Mouse (Mus musculus) ovary, postnatal 10 days (tissue): Measurements from ENCODE around the gene Tacc2.

Experiments
- DNase-seq: peaks from one replicate; pipeline ENCODE4 v3.0.0; 2022; ENCODE audit warnings: low spot score

The Tacc2 gene

DNA sequence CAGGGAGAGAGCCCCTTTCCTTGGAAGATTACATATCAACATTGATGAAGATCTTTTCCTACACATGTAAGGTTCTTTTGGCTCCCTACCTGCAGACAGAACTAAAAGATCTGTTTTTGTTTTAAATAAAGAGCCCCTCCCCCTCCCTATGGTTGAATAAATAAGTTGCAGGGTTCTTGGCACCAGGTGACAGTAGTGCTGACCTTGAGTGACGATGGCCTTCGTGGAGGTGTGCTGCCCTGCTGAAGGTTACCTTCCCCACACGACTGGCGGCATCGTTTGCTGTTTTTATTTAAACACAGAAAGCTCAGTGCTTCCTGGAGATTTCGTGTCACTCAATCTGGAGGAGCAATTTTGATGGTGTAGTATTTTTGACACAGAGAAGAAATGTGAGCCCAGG is 113.6 kb downstream of the Tacc2 start:
- DNase-seq: no peak

DNA sequence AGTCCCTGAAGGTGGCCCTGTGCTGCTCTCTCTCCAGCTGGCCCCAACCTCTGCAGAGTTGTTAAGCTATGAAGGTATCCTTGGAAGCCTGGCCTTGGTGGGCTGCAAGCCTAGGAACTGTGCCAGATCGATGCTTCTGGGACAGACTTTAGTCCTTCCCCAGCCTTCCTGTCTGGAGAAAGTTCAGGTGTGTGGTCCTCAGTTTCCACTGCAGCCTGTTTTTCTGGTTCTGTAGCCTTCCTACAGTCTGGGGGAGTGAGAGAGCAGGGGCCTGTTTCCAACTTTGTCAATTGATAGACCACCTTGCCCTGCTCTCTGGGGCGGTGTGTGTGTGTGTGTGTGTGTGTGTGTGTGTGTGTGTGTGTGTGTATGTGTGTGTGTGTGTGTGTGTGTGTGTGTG is 114.7 kb downstream of the Tacc2 start:
- DNase-seq: no peak

DNA sequence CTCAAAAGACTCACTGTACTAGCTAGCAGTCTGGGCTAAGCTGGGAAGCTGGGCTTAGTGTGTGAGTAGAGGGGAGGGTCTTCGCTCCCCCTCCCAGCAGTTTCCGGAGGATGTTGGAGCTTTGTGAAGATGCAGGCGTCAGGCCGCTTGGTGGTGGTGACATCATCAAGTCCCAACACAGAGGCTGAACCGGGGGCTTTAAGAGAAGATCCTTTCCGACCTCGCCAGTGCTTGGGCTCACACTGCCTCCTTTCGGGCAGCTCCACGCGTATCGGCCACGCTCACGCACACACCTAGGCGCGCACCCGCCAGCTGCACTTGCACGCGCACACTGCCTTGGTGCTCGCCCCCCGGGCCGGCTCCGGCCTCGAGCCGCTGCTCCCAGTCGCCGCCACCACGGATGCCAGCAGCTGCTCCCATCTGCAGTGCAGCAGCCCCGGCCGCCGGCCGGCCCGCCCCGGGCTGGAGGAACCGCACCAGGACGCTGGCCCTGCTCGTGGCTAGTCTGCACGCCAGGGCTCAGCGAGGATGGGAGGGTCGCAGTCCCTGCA is 115.2 kb downstream of the Tacc2 start:
- peak; percentile 47 for DNase-seq

DNA sequence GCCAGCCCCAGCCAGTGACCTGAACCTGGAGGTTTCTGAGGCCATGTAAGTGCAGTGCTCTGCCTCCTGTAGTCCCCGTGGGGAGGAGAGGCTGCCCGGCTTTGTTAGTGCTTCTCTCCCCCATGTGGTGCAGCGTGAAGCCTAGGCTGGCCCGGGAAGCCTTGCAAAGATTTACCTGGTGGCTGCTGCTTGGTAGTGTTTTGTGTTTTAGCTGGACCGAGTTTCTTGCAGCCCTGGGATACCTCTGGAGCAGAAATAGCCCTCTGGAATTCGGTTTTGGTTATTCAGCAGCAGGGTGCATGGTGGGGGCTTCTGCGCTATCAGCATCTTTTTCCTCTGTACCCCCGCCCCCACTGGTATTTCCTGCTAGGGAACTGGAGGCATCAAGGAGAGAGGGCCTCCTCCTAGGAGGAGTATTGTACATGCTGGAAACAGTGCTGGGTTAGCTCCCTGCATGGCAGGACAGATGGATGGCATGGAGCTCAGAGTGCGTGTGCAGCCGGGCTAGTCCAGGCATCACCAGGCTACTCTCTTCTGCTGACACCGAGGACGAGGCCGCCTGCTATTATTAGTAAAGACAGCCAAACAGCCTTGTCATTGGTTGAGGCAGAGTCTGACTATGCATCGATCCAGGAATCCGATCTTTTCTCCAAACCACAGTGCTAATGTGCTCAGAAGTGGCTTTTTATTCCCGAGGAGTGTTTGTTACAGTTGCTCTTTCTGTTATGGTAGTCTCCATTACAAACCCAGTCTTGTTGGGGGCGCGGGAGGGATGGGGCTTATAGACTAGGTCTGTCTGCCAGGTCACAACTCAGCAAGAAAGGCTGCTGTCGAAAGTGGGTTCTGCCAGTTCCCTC is 115.9 kb downstream of the Tacc2 start:
- peak; percentile 31 for DNase-seq

DNA sequence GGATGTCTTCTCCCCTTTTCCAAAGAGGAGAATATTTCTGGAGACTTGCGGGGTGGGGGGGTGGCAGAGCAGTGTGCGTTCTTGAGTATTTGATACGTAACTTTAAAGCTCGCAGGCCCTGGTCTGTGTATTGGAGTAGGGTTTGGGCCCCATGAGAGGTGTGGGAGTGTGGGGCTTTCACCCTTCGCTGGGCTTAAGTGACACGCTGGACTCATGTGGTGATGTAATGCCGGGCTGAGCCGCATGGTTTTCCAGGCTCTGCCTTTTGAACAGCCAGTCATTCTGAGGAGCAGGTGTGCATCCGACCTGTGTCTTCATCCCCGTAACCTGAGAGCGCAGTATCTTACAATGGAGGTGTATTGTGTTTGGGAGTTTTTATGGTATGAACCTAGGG is 116.6 kb downstream of the Tacc2 start:
- DNase-seq: no peak

DNA sequence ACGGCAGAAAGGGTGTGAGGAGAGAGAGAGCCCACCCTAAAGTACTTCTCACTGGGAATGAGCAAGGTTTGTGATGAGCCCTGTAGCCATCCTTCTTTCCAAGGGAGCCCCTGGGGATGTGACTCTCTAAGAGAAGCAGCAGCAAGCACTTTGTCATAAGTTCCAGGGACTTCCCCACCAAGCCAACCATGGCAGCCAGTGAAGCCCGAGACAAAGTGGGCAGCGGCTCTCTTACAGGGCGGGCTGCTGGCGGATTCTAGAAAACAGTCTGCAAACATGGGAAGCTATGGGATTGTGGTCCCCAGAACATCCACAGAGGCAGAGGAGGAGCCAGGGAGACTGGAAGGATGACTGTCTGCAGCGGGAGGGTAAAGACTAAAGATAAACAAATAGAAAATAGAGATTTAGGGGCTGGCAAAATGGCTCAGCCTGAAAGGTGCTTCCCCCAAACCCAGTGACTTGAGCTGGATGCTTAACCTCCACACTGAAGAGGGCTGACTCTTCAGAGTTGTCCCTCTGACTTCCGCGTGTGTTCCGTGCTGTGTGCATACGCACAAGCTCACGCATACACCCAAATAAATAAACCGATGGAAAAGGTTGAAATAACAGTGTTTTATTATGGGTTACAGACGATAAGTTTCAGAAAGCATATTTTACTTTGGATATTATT is 118.6 kb downstream of the Tacc2 start:
- DNase-seq: no peak

DNA sequence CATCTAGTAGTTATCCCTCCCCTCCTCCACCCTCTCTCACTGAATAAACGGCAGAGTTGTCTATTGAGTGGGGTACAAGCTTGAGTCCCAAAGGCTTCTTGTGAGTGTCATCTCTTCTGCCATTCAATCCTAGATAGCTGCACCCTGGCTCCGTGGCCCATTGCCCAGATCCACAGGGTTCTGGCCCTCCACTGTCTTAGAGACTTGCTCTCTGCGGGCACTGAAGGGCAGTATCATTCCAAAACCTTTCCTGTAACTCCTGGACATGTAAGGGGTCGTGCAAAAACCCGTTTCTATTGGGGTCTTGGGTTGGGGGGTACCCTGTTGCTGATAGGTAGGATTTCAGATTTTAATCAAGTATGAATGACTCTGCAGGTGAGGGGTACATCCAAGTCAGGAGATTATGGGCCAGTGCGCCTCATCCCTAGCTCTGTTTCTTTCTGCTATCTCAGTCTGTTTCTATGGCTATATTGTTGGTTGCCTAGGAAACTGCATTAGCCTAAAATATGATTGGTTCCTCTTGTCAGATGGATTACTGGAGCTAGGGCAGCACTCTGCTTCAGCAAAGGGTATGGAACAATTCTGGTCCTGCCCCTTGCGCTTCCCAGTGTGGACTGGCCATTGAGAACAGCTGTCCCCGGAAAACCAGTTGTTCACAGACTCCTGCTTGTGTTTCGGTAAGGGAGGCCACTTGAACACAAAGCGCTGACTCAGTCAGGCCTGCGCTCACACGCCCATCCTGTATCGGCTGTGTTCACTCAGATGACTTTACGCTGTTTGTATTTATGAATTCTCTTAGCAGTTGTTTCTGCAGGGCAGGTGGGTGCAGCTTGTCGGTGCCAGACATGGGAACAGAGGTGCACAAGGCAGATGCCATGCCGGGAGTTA is 119.4 kb downstream of the Tacc2 start:
- no peak for DNase-seq

DNA sequence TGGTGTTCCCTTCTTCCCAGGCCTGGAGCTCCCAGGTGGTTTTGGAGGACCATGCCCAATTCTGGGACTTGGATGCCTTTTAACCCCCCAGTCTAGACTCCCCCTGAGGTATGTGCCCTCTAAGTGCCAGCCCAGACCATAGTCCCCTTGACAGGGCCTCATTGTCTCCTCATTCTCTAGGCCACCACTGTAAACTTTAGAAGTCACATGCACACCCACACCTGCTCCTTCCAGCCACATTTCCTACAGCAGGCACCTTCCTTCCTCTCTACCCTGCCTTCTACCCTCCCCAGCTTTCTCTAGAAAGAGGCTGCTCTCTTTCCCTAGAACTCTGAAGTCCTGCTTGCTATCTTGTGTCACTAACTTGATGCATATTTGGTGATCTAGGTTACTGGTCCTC is 121.2 kb downstream of the Tacc2 start:
- no peak for DNase-seq

DNA sequence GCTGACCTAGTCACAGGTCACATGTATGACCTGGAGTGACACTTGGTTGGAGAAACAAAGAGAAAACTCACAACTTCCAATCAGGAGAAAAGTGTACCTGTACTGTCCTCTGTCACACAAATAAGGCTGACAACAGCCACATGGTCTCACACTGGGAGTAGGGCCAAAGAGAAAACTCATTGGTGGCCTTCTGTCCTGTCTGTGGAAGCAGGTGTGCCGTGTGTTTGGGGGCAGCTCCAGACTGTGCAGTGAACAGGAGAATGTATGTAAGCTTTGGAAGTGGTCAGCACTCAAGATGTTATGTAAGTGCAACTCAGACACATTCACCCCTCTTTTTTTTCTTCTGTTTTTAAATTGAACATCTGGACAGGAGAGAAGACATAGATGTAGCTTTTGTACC is 124.1 kb downstream of the Tacc2 start:
- no peak for DNase-seq

DNA sequence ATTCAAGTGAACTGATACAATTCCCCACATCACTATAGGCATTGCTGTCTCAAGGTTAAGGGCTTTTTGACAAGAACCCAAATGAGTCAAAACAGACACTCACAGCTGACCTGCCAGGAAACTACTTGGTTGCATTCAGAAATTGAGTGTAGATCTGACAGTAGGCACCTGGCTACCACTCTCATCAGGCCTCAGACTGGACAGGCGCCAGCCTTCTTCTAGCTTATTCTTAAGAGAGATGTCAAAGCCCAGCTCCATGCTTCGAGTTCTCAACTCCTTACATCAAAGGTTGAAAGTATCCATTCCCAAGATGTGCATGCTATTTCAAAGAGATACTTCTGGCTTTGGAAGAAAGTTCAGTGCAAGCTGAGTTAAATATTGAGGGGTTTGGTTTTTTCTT is 128.0 kb downstream of the Tacc2 start:
- DNase-seq: no peak

DNA sequence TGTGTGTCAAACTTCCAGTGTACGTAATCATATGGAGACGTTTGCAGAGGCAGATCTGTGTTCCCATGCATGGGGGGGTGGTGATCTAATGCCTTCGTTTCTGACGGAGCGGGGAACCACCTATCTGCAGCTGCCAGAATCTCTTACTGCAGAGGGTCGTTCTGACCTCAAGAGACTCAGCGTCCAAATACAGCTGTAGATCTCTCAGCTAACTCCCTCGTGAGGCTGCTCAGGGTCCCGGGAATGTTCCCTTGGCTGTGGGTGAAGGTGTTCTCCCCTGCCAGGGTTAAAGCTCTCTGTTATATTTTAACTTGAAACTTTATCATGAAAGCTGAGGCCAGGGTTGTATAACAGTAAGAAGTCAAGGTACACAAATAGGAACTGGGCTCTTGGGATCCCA is 131.7 kb downstream of the Tacc2 start:
- DNase-seq: no peak

DNA sequence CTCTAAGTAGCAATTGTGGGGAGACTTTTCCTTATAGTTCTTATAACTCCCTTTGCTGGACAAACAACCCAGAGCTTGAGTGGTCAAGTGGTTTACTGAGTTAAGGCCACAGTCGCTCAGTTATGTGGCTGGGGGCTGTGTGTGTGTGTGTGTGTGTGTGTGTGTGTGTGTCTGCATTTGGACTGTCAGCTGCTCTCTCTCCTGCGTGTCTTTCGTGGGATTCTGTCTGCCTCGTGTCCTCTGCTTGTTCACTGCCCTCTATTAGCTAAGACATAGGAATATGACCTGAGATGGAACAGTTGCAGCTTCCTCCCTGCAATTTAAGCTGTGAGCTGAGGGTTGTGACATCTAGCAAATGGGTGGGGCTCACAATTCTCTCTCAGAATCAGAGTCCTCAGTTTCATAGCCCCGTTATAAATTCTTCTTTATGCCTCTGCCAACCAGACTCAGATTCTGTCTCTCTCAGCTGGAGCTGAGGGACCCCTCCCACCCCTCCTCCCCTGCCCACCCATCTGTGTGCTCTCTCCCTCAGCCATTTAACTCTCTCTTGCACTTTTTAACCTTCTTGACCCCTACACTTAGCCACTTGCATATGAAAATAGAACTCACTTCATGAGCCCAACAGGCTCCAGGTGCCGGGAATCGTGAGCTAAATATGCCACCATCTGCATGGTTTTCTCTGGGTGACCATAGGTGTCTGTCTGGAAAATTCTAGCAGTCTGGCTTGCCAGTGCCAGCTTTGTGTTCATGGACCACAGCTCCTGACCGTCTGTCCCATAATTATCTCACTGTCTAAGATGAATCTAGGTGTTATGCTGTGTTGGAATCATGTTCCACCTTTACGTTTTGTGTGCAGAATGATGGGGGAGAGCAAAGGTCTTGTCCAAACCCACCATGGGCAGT is 132.4 kb downstream of the Tacc2 start:
- DNase-seq: no peak

DNA sequence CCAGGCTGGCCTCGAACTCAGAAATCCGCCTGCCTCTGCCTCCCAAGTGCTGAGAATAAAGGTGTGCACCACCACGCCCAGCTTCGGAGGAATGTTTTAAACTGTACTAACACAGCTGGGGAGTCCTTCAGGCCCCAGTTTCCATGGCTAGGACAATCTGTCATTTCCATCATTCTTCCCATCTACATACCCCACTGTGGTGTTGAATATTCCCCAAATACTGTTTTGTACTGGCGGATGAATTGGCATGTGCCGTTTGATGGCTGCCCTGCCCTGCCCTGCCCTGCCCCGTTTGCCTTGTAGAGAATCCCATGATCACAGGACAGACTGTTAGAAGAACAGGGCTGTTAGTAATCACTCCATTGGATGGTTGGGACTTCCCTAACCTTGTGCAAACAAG is 134.6 kb downstream of the Tacc2 start:
- no peak for DNase-seq

DNA sequence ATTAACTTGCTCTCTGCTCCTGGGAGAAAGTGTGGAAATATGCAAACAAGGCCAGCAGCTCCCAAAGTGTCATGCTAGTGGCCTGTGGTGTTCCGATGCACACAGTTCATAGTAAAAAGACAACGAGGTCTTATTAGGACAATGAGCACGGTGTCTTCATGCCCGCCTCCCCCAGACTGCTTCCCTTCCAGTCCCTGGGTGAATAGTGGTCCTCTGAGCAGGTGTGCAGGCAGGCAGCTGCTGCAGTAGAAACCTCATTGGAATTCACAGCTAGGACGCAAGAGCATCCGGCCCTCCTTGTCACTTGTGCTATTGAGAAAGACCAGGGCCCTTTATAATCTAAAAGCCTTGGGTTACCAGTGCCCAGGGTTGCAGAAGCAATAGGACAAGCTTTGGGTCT is 136.1 kb downstream of the Tacc2 start:
- no peak for DNase-seq

DNA sequence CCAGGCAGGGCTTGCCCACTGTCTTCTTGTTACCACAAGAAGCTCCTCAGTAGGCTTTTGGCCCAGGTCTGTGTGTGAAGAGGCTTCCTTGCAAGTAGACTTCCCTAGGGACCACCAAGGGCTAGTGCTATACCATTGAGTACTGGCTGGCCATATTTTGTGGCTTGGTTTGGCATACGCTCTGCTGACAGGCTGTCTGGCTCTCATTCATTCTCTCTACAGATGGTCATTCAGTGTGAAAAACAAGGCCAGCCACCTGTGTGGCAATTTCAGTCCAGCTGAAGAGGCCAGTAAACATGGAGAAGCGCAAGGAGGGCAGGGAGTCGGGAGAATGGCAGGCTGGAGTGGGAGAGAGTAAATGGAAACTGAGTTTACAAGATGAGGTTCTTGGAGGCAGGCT is 138.2 kb downstream of the Tacc2 start:
- no peak for DNase-seq

DNA sequence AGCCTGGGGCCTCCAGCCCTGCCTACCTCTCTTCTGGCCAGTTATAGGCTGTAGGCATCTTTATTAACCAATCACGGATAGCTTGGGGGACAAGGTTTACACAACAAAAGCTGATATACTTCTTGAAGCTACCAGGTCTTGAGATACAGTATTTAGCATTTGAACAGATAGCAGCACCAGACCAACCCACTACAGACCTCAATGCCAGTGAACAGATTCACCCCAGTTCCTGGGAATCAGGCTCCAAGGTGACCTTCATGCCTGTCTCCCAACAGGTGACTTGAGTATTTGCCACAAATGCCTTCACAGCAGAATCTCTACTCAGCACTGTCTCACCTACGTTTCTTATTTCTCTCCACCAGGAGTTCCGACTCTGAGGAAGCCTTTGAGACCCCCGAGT is 139.1 kb downstream of the Tacc2 start:
- DNase-seq: no peak

DNA sequence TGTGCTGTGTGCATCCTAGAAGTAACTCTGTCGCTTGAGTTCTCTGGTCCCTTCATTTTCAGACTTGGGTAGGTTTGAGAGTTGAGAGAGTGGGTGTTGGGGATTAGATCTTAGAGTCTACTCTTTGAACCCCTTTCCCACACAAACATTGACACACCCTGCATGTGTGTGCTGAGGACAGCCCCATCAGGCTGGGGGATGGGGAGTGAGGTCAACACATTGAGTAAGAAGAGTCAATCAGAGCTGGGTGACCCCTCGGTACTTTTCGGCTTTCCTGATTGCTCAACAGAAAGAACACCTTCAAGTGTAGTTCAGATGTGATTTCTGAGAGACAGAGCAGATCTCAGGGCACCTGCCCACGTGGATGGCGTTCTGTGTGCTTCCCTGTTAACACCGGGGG is 139.8 kb downstream of the Tacc2 start:
- no peak for DNase-seq

DNA sequence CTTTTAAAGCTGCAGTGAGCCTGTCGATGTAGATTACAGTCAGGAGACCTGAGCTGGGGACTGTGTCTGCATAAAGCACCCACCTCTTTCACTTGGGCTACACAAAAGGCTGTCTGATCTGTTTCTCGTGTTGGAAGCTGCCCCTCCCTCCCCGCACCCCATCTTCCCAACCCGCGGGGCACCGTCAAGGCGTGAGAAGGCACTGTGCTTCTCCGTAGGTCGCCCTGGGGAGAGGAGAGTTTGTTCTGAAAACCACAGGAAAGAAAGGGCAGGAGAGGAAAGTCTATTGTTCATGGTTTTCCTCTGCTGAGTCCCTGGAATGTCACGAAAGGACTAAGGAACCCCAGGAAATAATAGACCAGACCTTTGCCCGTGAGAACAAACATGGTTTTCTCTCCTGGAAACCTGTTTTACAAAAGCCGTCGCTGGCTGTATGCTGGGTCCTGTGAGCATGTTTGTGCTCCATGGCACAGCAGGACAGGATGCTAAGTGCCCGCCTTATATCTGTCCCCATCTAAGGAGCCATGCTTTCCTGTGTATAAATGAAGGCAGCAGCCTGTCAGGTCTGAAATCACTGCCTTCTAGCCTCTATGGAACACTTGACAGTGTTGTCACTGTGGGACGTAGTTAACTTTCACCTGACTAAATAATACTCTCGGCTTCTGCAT is 142.8 kb downstream of the Tacc2 start:
- DNase-seq: no peak

DNA sequence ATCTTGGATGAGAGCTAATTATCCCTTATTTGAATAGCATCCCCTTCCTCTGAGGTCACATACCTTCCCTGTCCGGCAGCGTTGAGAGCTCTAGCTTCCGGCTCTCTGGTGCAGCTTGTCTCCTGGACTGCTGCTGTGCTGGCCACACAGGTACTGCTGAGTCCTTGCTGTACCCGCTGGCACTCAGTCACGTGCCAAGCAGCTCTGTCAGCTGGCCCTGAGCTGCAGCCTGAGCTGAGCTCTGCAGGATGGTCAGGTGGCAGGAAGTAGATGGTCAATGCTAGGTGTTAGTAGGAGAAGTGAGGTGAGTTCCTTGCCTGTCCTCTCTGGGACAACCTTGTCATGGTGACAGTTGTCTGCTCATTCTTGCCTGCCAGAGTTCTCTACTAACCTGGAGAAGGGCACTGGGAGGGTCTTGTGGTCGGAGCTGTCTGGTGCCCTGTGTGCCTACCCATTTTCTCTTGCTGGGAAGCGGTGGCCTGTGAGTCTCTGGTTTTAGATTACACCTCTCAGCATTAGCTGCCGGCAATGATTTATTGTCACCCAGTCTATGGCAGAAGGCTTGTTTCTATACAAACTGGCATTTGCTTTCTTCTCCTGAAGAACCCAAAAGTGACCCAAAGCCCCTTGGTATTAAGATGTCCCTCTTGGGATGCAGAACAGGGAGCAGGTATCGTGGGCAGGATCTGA is 143.6 kb downstream of the Tacc2 start:
- DNase-seq: no peak

DNA sequence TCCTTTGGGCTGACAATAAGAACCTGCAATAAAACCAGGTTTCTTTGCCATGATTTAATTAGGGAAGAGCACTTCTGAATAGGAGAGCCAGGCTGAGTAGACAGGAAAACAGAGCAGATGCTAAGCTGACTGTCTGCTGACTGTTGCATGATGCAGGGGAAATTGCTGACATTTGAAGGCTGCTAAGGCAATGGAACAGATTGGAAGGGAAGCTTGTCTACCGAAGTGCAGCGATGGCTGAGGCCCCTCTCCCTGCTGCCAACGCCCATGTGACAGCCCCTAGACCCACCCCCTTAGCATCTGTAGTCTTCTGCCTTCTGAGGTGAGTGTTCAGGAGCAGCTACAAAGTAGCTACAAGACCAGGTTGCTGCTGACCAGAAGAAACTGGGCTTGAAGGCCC is 148.9 kb downstream of the Tacc2 start:
- DNase-seq: no peak
